Mouse (Mus musculus): ENCODE data around the gene Grik4. TPM values are rescaled to one million over a fixed set of nuclear protein-coding genes. Genes with fewer than 3 reads are reported as not detected.
A peak's percentile ranks its signal among the peaks of the same experiment; 100 is the strongest.
"Not testable (repeated sequence)": the region's sequence is repeated elsewhere in the genome, so short reads cannot be mapped to it uniquely, and the experiment has no call there.

Grik4 gene
- polyA plus RNA-seq, 1 experiment from 2014 or later: 1.6 TPM

DNA sequence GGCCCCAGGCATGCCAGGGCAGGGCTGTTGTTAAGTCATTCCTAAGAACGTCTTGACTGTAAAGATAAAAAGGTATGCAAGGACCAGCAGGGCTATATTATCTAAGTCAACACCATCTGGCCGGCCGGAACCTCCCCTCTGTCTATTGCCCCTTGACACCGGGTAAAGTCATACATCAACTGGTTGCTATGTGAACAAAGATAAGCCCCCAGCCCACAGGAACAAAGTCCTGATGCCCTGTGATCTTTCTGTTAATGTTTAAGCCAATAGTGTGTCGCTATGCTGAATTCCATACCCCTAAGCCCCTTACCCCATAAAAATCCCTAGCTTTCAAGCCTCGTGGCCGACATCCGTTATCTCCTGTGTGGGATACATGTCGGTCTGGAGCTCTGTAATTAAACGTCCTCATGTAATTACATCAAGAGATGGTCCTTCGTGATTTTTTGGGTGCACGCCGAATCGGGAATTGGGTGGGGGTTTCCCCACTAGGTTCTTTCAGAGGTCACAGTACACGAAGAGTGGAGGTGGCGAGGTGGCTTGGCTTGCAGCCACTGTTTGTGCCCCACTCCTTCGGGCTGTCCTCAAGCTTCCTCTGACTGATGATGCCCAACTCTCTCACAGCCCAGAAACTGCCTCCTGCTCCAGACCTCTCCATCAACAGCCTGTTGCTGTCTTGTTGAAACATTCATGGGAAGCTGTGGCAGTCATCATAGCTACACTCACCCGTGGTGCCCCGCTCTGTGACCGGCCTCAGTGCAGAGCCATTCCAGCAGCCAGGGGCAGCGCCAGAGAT lies 165.6 kb downstream of the Grik4 start:
- H3K27me3 ChIP-seq (ENCODE audit: control insufficient read depth, insufficient read depth, low read length); H3K4me3 ChIP-seq (ENCODE audit: low read depth, low read length); DNase-seq (ENCODE audit: low spot score); H3K27ac ChIP-seq (ENCODE audit: low read depth, low read length); H3K9ac ChIP-seq (ENCODE audit: low read depth, low read length); H3K4me1 ChIP-seq (replicated peaks; ENCODE audit: control insufficient read depth, insufficient read depth, low read length); ATAC-seq (ENCODE audit: low FRiP score); H3K4me2 ChIP-seq (replicated peaks; ENCODE audit: low read depth, low read length); H3K9me3 ChIP-seq (ENCODE audit: control insufficient read depth, low read length); H3K36me3 ChIP-seq (ENCODE audit: control insufficient read depth, insufficient read depth, low read length): not testable (repeated sequence)
- 54% methylated on average over 21 of the region's 21 CpGs for WGBS

DNA sequence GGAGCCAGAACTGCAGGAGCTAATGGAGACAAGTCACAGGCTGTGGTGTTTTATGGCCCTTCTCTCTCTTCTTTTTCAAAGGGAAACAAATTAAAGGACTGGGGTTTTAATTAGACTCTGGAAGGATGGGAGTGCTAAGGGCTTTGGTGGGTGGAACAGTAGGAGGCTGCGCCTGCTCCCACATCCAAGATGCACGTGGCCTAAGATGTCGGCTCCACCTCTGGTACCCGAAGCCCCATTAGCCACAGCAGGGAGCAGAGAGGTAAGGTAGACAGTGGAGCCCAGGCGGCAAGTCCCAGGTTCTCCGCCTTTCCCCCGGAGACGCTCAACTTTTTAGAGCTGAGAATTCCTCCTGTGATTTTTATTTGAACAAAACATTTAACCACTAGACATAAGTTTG lies 166.4 kb downstream of the Grik4 start:
- no peaks in the 10 kb centered on the region for H3K9me3 ChIP-seq (ENCODE audit: control insufficient read depth, low read length)
- no peak overlapping the region for H3K4me3 ChIP-seq (ENCODE audit: low read depth, low read length)
- ATAC-seq (ENCODE audit: low FRiP score): no peak
- no peaks in the 10 kb centered on the region for H3K36me3 ChIP-seq (ENCODE audit: control insufficient read depth, insufficient read depth, low read length)
- H3K27me3 ChIP-seq (ENCODE audit: control insufficient read depth, insufficient read depth, low read length): no peaks in the 10 kb centered on the region
- DNase-seq (ENCODE audit: low spot score): no peak
- no peak overlapping the region for H3K27ac ChIP-seq (ENCODE audit: low read depth, low read length)
- WGBS: 73% methylated on average over 8 of the region's 8 CpGs
- no peak overlapping the region for H3K9ac ChIP-seq (ENCODE audit: low read depth, low read length)
- no peaks in the 10 kb centered on the region for H3K4me1 ChIP-seq (replicated peaks; ENCODE audit: control insufficient read depth, insufficient read depth, low read length)
- no peak overlapping the region for H3K4me2 ChIP-seq (replicated peaks; ENCODE audit: low read depth, low read length)

DNA sequence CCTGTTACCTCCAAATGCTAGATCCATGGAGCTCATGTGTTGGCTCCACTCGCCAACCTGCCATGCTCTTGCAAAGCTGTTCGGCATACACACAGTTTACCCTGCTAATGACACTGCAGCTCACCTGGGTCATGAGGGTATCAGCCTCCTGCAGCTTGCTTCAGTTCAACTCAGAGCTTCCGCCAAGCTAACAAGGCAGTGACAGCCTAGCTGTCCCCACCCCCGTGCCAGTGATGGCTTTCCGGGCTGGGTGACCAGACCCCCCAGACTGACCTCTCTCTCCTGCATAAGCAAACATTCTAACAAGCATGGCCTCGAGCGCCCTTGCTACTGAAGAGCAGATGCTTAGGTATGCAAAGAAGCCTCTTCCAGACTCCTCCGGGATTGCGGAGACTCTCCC lies 167.5 kb downstream of the Grik4 start:
- WGBS: 61% methylated on average over 9 of the region's 9 CpGs
- H3K9ac ChIP-seq (ENCODE audit: low read depth, low read length): no peak overlapping the region

DNA sequence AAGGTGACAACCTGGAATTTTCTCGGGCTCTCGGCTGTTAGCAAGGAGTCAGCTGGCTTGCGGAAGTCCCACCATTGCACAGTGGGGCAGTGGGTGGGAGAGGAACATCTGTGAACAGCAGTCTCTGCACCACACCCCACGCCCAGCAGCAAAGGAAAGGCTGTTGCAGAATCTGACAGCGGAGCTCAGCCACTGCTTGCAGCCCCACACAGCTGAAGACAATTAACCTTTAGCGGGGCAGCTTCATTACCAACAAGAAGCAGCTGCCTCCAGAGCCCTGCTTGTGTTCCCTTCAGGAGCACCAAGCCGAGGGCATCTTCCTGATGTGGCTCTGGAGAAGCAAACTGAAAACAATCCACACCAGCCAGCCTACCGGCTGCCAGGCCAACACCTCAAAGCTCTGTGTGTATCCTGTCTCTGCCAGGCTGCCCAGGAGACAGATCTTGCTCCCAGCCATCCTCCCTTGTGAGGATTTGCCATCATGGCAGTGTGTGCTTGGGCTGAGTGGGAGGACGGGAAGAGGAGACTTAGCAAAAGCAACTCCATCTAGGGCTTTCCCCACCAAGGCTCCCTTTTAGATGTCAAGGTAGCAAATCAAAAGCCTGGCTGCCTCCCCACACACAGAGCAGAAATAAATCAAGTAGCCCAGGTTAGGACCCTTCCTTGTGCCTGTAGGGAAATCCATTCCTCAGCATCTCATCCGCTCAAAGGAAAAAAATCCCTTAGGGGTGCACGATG lies 179.3 kb downstream of the Grik4 start:
- H3K4me2 ChIP-seq (replicated peaks; ENCODE audit: low read depth, low read length): no peak overlapping the region
- no peak overlapping the region for H3K9ac ChIP-seq (ENCODE audit: low read depth, low read length)
- WGBS: 47% methylated on average over 11 of the region's 11 CpGs

More for the DNA sequence above, 167.5 kb downstream of the Grik4 start:
- H3K9me3 ChIP-seq (ENCODE audit: control insufficient read depth, low read length): no peaks in the 10 kb centered on the region
- H3K4me2 ChIP-seq (replicated peaks; ENCODE audit: low read depth, low read length): no peak overlapping the region
- ATAC-seq (ENCODE audit: low FRiP score) (no peak), DNase-seq (ENCODE audit: low spot score) (no peak)
- H3K27me3 ChIP-seq (ENCODE audit: control insufficient read depth, insufficient read depth, low read length): no peaks in the 10 kb centered on the region
- no peak overlapping the region for H3K4me3 ChIP-seq (ENCODE audit: low read depth, low read length)
- H3K4me1 ChIP-seq (replicated peaks; ENCODE audit: control insufficient read depth, insufficient read depth, low read length): no peaks in the 10 kb centered on the region
- H3K27ac ChIP-seq (ENCODE audit: low read depth, low read length): no peak overlapping the region
- H3K36me3 ChIP-seq (ENCODE audit: control insufficient read depth, insufficient read depth, low read length): no peaks in the 10 kb centered on the region

DNA sequence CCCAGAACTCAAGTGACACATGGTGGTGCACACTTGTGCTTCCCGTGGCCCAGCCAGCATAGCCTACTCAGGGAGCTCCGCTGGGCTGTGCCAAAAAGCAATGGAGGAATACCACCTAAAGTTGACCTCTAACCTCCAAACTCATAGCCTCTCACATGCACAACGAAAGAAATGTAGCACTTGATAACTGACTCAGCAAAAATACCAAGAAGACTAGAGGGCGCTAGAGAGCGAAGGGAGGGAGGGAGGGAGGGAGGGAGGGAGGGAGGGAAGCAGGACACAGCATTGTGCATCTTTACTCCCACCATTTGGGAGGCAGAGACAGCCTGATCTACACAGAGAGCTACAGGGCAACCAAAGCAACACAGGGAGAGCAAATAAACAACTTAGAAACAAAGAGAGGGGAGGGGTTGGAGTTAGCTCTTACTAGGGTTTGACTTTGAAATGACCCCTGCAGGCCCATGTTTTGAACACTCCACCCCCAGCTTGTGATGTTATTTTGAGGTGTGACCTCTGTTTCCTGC lies 185.5 kb downstream of the Grik4 start:
- ATAC-seq (ENCODE audit: low FRiP score) (no peak), DNase-seq (ENCODE audit: low spot score) (peak; percentile 36)
- H3K27ac ChIP-seq (ENCODE audit: low read depth, low read length): no peak overlapping the region
- no peak overlapping the region for H3K4me2 ChIP-seq (replicated peaks; ENCODE audit: low read depth, low read length)
- no peaks in the 10 kb centered on the region for H3K4me1 ChIP-seq (replicated peaks; ENCODE audit: control insufficient read depth, insufficient read depth, low read length)
- H3K9me3 ChIP-seq (ENCODE audit: control insufficient read depth, low read length): no peaks in the 10 kb centered on the region
- H3K4me3 ChIP-seq (ENCODE audit: low read depth, low read length): no peak overlapping the region
- WGBS: 57% methylated on average over 5 of the region's 5 CpGs
- no peaks in the 10 kb centered on the region; the same call in 1 of the 2 replicates for H3K27me3 ChIP-seq (ENCODE audit: control insufficient read depth, insufficient read depth, low read length)
- no peak overlapping the region for H3K9ac ChIP-seq (ENCODE audit: low read depth, low read length)
- H3K36me3 ChIP-seq (ENCODE audit: control insufficient read depth, insufficient read depth, low read length): no peaks in the 10 kb centered on the region

More for the DNA sequence above, 179.3 kb downstream of the Grik4 start:
- DNase-seq (ENCODE audit: low spot score) (peak; percentile 54), ATAC-seq (ENCODE audit: low FRiP score) (no peak)
- Histone ChIP-seq H3K27ac (ENCODE audit: low read depth, low read length) (peak overlapping the region; percentile 14; the same call in 1 of the 2 replicates), H3K9me3 (ENCODE audit: control insufficient read depth, low read length) (no peaks in the 10 kb centered on the region), H3K4me3 (ENCODE audit: low read depth, low read length) (no peak overlapping the region), H3K36me3 (ENCODE audit: control insufficient read depth, insufficient read depth, low read length) (no peaks in the 10 kb centered on the region), H3K27me3 (ENCODE audit: control insufficient read depth, insufficient read depth, low read length) (no peaks in the 10 kb centered on the region; the same call in 1 of the 2 replicates), H3K4me1 (replicated peaks; ENCODE audit: control insufficient read depth, insufficient read depth, low read length) (no peaks in the 10 kb centered on the region)

DNA sequence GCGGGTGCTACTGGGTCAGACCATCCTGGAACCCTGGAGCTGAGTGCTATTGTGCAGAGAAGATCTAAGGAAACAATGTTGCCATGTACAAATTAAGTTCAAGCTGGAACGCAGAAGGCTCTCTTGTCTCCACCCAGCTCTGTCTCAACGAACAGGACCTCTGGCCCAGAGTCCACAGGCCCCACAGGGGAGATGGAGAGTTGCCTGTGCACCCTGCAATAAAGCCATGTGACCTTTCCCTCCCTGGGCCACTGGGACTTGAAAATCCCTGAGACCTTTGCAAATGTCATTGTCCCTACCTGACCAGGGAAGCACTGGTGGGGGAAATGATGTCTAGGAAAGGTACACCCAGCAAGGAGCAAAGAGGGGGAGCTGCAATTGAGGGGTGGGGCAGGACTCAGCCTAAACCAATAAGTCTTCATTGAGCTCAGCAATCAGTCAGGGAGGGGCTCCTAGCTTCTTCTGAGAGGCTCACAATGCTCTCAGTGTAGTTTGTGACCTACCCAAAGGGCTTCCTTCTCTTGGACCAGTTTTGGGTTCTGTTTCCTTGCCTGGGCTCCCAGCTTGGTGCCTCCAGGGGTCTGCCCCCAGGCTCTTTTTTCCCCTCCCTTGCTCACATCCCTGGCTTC lies 187.2 kb downstream of the Grik4 start:
- H3K27ac ChIP-seq (ENCODE audit: low read depth, low read length): no peak overlapping the region
- H3K4me3 ChIP-seq (ENCODE audit: low read depth, low read length): no peak overlapping the region
- no peaks in the 10 kb centered on the region for H3K9me3 ChIP-seq (ENCODE audit: control insufficient read depth, low read length)
- ATAC-seq (ENCODE audit: low FRiP score) (no peak), DNase-seq (ENCODE audit: low spot score) (no peak)
- WGBS: 71% methylated on average over 3 of the region's 3 CpGs
- H3K36me3 ChIP-seq (ENCODE audit: control insufficient read depth, insufficient read depth, low read length): no peaks in the 10 kb centered on the region
- H3K4me2 ChIP-seq (replicated peaks; ENCODE audit: low read depth, low read length): no peak overlapping the region
- no peaks in the 10 kb centered on the region for H3K4me1 ChIP-seq (replicated peaks; ENCODE audit: control insufficient read depth, insufficient read depth, low read length)
- H3K9ac ChIP-seq (ENCODE audit: low read depth, low read length): no peak overlapping the region
- no peaks in the 10 kb centered on the region; the same call in 1 of the 2 replicates for H3K27me3 ChIP-seq (ENCODE audit: control insufficient read depth, insufficient read depth, low read length)

DNA sequence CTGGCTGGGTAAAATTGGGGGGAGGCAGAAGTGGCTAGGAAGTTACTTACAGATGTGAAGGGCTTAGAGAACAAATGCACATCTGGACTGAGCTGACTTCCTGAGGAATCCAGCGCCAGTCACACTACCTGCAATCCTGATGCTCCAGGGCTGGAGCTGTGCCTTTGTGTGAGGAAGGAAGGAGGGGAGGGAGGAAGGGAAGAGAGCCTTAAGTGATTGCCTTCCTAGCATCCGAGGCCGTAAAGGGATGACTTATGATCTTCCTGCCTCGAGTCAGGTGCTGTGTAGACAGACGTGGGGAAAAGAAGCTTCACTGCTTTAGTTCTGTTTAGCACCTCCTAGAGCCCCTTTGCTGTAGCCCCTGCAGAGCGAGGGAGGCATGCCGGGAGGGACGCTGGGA lies 189.6 kb downstream of the Grik4 start:
- Histone ChIP-seq H3K4me1 (replicated peaks; ENCODE audit: control insufficient read depth, insufficient read depth, low read length) (no peaks in the 10 kb centered on the region), H3K27ac (ENCODE audit: low read depth, low read length) (no peak overlapping the region), H3K4me2 (replicated peaks; ENCODE audit: low read depth, low read length) (no peak overlapping the region), H3K27me3 (ENCODE audit: control insufficient read depth, insufficient read depth, low read length) (no peaks in the 10 kb centered on the region), H3K36me3 (ENCODE audit: control insufficient read depth, insufficient read depth, low read length) (no peaks in the 10 kb centered on the region), H3K9me3 (ENCODE audit: control insufficient read depth, low read length) (no peaks in the 10 kb centered on the region), H3K9ac (ENCODE audit: low read depth, low read length) (no peak overlapping the region), H3K4me3 (ENCODE audit: low read depth, low read length) (no peak overlapping the region)
- ATAC-seq (ENCODE audit: low FRiP score) (no peak), DNase-seq (ENCODE audit: low spot score) (no peak)
- WGBS: 45% methylated on average over 8 of the region's 8 CpGs

DNA sequence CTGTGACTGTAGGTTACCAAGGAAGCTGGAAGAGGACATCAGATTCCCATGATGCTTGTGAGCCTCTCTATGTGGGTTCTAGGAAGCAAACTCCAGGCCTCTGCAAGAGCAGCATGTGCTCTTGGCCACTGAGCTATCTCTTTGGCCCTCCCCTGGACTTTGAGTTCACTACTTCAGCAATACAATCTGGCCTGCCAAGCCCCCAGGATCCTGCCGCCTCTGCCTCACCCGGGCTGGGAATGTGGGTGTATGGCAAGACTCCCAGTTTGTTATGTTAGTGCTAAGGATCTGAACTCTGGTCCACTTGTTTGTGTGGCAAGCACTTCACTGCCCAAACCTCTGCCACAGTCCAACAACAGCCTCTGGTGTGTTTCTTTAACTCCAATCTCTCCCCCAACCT lies 193.1 kb downstream of the Grik4 start:
- Histone ChIP-seq H3K36me3 (ENCODE audit: control insufficient read depth, insufficient read depth, low read length) (no peaks in the 10 kb centered on the region), H3K9ac (ENCODE audit: low read depth, low read length) (no peak overlapping the region), H3K27ac (ENCODE audit: low read depth, low read length) (no peak overlapping the region), H3K4me1 (replicated peaks; ENCODE audit: control insufficient read depth, insufficient read depth, low read length) (no peaks in the 10 kb centered on the region), H3K4me2 (replicated peaks; ENCODE audit: low read depth, low read length) (no peak overlapping the region), H3K27me3 (ENCODE audit: control insufficient read depth, insufficient read depth, low read length) (no peaks in the 10 kb centered on the region), H3K9me3 (ENCODE audit: control insufficient read depth, low read length) (no peaks in the 10 kb centered on the region), H3K4me3 (ENCODE audit: low read depth, low read length) (no peak overlapping the region)
- ATAC-seq (ENCODE audit: low FRiP score) (no peak), DNase-seq (ENCODE audit: low spot score) (no peak)
- 81% methylated on average over 2 of the region's 2 CpGs for WGBS
